Mouse (Mus musculus) layer of hippocampus, adult 9-11 months (tissue): ENCODE data around the gene Cdkn1b.

ENCODE experiments used
- DNase-seq: peaks from one replicate; pipeline ENCODE4 v3.0.0; 2022

The Cdkn1b gene

GRCm38 (mm10) chr6:134931146-134931545, 10.9 kb downstream of the Cdkn1b start:
- DNase-seq = no peak

- no peak for DNase-seq
Measured at GRCm38 (mm10) chr6:134932486-134933206, 12.4 kb downstream of the Cdkn1b start.

GRCm38 (mm10) chr6:134933207-134933558, 13.0 kb downstream of the Cdkn1b start:
- DNase-seq = no peak

GRCm38 (mm10) chr6:134934305-134934704, 14.1 kb downstream of the Cdkn1b start:
- no peak for DNase-seq

- DNase-seq = no peak
Measured at GRCm38 (mm10) chr6:134939781-134940180, 19.6 kb downstream of the Cdkn1b start.

DNA sequence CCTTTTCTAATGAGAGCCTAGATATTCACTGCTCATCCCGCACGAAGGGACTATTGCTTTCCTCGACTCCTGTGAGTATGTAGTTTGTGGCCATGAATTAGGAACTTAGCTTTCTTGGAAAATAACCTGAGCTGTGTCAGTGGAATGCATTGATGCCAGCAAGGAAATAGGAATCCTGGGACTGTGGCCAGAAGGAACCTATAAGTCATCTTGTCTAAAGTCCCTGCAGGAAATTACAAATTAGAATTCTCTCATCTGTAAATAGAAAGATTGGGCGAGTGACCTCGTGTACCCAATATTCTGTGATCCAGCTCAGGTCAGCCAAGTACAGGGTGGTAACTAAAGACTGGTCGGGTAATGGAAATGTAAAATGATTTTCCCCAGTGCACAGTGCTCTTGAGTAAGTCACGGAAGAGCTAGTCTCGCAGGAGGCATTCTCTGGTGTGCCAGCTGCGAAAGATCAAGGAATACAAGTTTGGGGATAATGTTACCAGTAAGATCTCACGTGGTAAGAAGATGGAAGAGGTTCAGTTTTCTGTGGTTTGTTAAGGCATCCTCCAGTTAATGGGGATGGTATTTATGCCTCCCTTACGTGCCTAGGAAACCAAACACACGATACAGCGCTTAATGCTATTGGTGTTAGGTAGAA, 23.7 kb downstream of the Cdkn1b start:
- DNase-seq = no peak

DNA sequence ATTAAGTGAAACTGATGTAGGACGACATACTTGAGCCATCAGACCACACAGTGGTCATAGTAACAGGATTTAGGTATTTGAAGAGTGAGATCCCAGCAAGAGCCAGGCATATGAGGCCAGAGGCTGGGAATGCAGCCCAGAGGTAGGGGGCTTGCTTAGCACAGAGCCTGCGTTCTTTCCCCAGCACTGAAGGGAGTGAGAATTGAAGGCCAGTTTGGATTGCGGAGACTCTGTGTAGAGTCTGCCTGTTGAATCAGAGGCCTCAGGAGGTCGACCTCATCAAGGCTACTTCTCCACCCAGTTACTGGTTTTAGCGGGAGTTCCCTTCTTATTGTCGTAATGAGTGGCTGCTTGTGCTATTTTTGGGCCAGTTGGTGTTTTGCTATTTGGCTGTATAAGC, 25.9 kb downstream of the Cdkn1b start:
- DNase-seq = no peak

GRCm38 (mm10) chr6:134946858-134947257, 26.7 kb downstream of the Cdkn1b start:
- no peak for DNase-seq

GRCm38 (mm10) chr6:134947311-134948087, 27.3 kb downstream of the Cdkn1b start:
- peak; percentile 50 for DNase-seq

DNA sequence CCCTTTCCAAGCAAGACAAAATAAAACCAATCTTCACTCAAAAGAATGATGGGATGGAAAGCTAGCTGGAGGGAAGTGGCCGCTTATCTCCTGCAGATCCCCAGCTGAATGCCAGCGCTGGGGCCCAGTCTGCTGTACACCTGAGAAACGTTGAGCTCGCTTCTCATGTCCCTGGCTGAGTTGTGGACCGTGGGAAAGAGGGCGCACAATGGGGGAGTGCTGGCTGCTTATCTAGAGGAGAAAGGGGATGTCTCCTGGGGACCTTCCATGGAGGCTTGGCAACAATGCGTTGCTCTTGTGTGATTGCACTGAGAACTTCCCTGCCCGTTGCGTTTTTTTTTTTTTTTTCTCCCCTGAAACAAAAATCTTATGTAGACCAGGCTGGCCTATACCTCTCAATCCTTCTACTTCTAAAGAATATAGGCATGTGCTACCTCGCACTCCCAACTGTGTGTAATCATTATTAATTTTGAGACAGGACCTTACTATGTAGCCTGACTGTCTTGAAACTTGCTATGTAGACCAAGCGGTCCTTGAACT, 28.4 kb downstream of the Cdkn1b start:
- DNase-seq = no peak

- DNase-seq = no peak
Measured at GRCm38 (mm10) chr6:134949241-134949640, 29.0 kb downstream of the Cdkn1b start.

DNA sequence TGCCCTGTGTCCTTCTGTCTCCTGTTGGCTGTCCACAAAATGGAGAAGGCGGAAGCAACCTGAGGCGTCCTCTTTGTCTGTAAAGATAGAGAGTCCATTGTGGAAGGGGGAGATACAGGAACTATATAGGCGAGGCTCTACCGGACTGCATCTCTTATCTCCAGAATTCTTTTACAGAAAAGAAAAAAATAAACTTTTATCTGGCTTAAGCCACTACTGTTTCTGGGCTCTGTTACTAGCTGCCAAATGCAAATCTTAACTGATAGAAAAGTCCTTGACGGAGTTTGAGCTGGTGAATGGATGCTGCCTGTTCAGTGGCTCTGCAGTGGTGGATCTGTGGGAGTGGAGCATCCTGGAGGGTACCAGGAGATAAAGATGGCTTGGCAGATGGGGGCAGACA, 31.2 kb downstream of the Cdkn1b start:
- no peak for DNase-seq

DNA sequence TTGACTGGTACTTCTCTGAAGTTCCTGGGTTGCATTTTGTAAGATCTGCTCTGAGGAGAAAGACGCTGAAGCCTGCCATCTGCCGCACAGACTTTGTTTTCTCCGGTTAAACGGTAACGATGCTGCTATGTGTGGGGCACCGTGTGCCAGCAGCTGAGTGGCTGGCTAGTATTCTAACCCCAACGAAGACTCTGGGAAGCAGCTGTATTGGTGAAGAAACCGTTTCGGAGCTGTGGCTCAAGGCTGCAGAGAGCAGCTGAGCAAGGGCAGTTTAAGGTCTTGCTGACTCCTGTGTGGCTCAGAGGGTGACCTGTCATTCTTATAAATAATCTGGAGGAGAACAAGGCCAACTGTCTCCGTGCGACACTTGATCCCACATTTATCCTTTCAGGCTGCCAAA, 33.8 kb downstream of the Cdkn1b start:
- DNase-seq = no peak

- no peak for DNase-seq
Measured at GRCm38 (mm10) chr6:134956388-134956787, 36.2 kb downstream of the Cdkn1b start.

DNA sequence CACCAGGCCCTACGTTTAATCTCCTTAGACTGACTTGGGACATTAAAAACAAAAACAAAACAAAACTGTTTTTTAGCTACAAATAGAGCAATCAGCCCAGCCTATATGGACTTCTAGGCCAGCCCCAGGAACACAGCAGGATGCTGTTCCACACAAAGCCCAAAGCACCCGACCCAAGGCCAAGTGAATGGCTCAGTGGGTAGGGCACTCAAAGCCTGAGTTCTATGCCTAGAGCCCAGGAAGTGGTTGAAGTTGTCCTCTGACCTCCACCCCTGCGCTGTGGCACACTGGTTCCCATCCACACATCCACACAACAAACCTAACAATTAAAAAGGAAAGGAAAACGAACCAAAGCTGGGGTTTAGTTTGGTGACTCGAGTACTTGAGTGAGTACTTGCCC, 41.1 kb downstream of the Cdkn1b start:
- no peak for DNase-seq

DNA sequence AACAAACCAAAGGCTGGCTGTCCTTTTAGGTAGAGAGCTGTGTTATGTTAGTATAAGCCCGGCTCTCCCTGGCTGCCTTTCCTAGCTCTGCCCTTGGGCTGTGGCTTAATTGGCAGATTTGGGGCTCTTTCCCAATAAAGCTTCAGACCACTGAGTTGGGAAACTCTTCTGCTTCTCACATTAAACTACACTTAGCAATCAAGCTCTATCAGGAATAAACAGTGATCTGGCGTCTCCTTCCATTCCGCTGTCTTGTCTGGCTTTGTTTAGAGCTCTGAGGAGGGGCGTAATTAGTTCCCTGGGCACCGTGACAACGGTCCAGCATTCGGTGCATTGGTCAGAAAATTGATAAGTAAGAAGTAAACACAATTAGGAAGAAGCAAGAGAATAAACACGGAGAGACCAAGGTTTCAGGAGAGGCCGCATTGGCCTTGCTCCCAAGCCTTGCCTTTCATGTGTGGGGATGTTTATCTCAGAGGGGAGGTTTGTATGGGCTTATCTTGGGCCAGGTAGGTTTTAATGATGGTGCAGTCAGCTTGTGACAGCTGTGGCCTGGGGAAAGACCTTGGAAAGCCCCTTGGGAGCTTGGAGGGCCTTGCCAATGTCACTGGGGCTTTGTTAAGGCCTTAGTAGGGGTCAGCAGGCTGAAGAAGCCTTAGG, 41.8 kb downstream of the Cdkn1b start:
- no peak for DNase-seq

DNA sequence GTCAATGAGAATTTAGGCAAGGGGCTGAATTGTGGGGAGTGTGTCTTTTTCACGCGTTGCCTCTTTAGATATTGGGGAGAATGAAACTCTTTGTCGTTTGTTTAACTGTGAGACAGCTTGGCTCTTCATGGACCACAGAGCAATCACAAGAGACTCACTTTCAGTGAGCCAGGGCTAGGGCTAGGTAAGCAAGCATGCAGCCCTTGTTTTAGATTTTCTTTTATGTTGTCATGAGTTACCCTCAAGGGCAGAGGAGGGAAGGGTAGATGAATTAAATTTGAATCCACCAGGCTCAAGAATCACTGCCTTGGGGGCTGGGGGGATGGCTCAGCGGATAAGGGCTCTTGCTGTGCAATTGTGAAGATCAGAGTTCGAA, 42.3 kb downstream of the Cdkn1b start:
- DNase-seq = no peak

- DNase-seq = no peak
Measured at GRCm38 (mm10) chr6:134963910-134964309, 43.7 kb downstream of the Cdkn1b start.

DNA sequence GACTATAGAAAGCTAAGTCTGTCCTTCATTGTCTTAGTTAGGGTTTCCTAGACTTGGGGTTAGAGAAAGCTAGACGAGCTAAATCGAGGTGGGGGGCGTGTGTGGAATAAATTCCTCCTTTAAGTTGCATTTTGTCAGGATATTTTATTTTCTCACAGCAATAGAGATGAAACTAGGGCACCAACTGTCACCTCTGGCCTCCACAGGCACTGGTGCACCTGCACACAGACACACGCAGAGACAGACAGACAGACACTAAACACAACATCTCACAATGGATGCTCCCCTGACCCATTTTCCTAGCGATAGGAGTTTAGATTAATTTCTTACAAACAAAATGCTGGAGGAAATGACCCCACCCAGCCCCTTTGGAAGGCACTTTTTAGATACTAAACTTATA, 46.5 kb downstream of the Cdkn1b start:
- DNase-seq = no peak

DNA sequence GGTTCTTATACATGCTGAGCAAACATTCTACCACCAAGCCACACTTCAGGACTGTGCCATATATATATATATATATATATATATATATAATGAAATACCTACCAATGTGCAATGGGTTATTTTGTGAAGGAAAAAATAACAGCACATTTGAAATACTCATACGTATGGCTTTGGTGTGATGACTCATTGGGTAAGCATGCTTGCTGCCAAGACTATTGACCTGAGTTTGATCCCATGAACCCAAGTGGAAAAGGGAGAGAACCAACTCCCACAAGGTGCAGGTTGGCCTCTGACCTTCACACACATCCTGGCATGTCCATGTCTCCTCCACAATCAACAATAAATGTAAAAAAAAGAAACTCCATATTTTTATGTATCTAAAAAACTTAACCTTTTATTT, 48.1 kb downstream of the Cdkn1b start:
- no peak for DNase-seq

- no peak for DNase-seq
Measured at GRCm38 (mm10) chr6:134969498-134969897, 49.3 kb downstream of the Cdkn1b start.

- no peak for DNase-seq
Measured at GRCm38 (mm10) chr6:134972096-134972495, 51.9 kb downstream of the Cdkn1b start.
